Mouse (Mus musculus): ENCODE measurements around the gene Krt81.

GRCm38 (mm10) chr15:101479666-101480060 lies 16.1 kb upstream of the Krt81 start:
- TF ChIP-seq CTCF (IDR thresholded peaks at IDR 0.05 in 2 of 3, conservative IDR thresholded peaks at IDR 0.05 in 1 of 3; ENCODE audit: control insufficient read depth in 1 of 3, insufficient read depth in 1 of 3, low read depth in 2 of 3, low read length in 3 of 3, poor library complexity in 1 of 3, severe bottlenecking in 1 of 3), result no peak
- TF ChIP-seq ZC3H11A (IDR thresholded peaks at IDR 0.05; ENCODE audit: low read depth, low read length), result no peak
- TF ChIP-seq MXI1 (IDR thresholded peaks at IDR 0.05; ENCODE audit: low read depth, low read length), result no peak
- TF ChIP-seq TAL1 (IDR thresholded peaks at IDR 0.05; ENCODE audit: low read length), result no peak
- no peak for TF ChIP-seq NELFE (IDR thresholded peaks at IDR 0.05; ENCODE audit: low read depth, low read length)
- TF ChIP-seq POLR2A (IDR thresholded peaks at IDR 0.05; ENCODE audit: control insufficient read depth in 1 of 2, insufficient read depth in 1 of 2, low read depth in 1 of 2, low read length in 2 of 2, poor library complexity in 1 of 2), result no peak
- no peak for TF ChIP-seq SMC3 (IDR thresholded peaks at IDR 0.05; ENCODE audit: low read depth, low read length)
- no peak for TF ChIP-seq TCF12 (IDR thresholded peaks at IDR 0.05; ENCODE audit: low read depth, low read length)
- TF ChIP-seq RCOR1 (IDR thresholded peaks at IDR 0.05; ENCODE audit: low read depth, low read length), result no peak
- no peak for TF ChIP-seq EP300 (IDR thresholded peaks at IDR 0.05; ENCODE audit: low read depth in 1 of 2, low read length in 2 of 2)
- no peak for TF ChIP-seq E2F4 (IDR thresholded peaks at IDR 0.05; ENCODE audit: borderline replicate concordance, low read depth, low read length)
- no peak for TF ChIP-seq SIN3A (IDR thresholded peaks at IDR 0.05; ENCODE audit: low read length)
- TF ChIP-seq MAX (IDR thresholded peaks at IDR 0.05; ENCODE audit: low read length), result no peak
- TF ChIP-seq USF1 (IDR thresholded peaks at IDR 0.05; ENCODE audit: low read depth, low read length), result no peak

Data from MEL (cell line).